Mouse (Mus musculus): ENCODE measurements around the gene Ddit4. TPM values are rescaled to one million over a fixed set of nuclear protein-coding genes. Genes with fewer than 3 reads are reported as not detected.

Gene Ddit4
- polyA plus RNA-seq, 1 experiment from 2014 or later: 51.6 TPM

GRCm38 (mm10) chr10:59909357-59909847 lies 42.2 kb downstream of the Ddit4 start:
- H3K27ac ChIP-seq (replicated peaks): peak overlapping the region; percentile 56
- peaks cover 14% of the 10 kb centered on the region for H3K27me3 ChIP-seq
- H3K4me2 ChIP-seq (replicated peaks): 0 out of 2 replicates have a peak overlapping the region, but pooled peaks have one; percentile 24
- no peaks in the 10 kb centered on the region for H3K36me3 ChIP-seq
- H3K9ac ChIP-seq (replicated peaks): no peak overlapping the region
- no peak overlapping the region for H3K4me3 ChIP-seq
- H3K9me3 ChIP-seq: no peaks in the 10 kb centered on the region
- H3K4me1 ChIP-seq: peaks cover 39% of the 10 kb centered on the region
- 11% methylated on average over 14 of the region's 14 CpGs for WGBS
- ATAC-seq (ENCODE audit: low FRiP score, low read depth): no peak

- WGBS: 49% methylated on average over 7 of the region's 7 CpGs
- Histone ChIP-seq H3K4me3 (no peak overlapping the region), H3K4me2 (replicated peaks) (no peak overlapping the region), H3K36me3 (no peaks in the 10 kb centered on the region), H3K27me3 (peaks cover 14% of the 10 kb centered on the region), H3K9ac (replicated peaks) (no peak overlapping the region), H3K9me3 (no peaks in the 10 kb centered on the region), H3K27ac (replicated peaks) (peak overlapping the region; percentile 56; the same call in 1 of the 2 replicates), H3K4me1 (peaks cover 39% of the 10 kb centered on the region)
- no peak for ATAC-seq (ENCODE audit: low FRiP score, low read depth)
Observed at GRCm38 (mm10) chr10:59908776-59909315, 42.8 kb downstream of the Ddit4 start.

GRCm38 (mm10) chr10:59907695-59908299 lies 43.8 kb downstream of the Ddit4 start:
- Histone ChIP-seq H3K36me3 (no peaks in the 10 kb centered on the region), H3K4me3 (no peak overlapping the region), H3K9ac (replicated peaks) (no peak overlapping the region), H3K4me2 (replicated peaks) (no peak overlapping the region), H3K4me1 (peaks cover 48% of the 10 kb centered on the region), H3K9me3 (no peaks in the 10 kb centered on the region), H3K27ac (replicated peaks) (0 out of 2 replicates have a peak overlapping the region, but pooled peaks have one; percentile 39), H3K27me3 (peaks cover 14% of the 10 kb centered on the region)
- ATAC-seq (ENCODE audit: low FRiP score, low read depth): peak; percentile 9; the same call in 1 of the 2 replicates
- WGBS: 43% methylated on average over 7 of the region's 7 CpGs

GRCm38 (mm10) chr10:59907080-59907609 lies 44.5 kb downstream of the Ddit4 start:
- no peak overlapping the region for H3K27ac ChIP-seq (replicated peaks)
- H3K4me1 ChIP-seq: peaks cover 55% of the 10 kb centered on the region
- no peak overlapping the region for H3K4me3 ChIP-seq
- peaks cover 8% of the 10 kb centered on the region for H3K27me3 ChIP-seq
- no peak overlapping the region for H3K9ac ChIP-seq (replicated peaks)
- H3K36me3 ChIP-seq: no peaks in the 10 kb centered on the region
- no peak for ATAC-seq (ENCODE audit: low FRiP score, low read depth)
- WGBS: 57% methylated on average over 3 of the region's 3 CpGs
- H3K9me3 ChIP-seq: no peaks in the 10 kb centered on the region
- no peak overlapping the region for H3K4me2 ChIP-seq (replicated peaks)

- Histone ChIP-seq H3K36me3 (no peaks in the 10 kb centered on the region), H3K4me3 (no peak overlapping the region), H3K4me2 (replicated peaks) (no peak overlapping the region), H3K4me1 (peaks cover 61% of the 10 kb centered on the region), H3K27me3 (no peaks in the 10 kb centered on the region; the same call in 1 of the 2 replicates), H3K9me3 (no peaks in the 10 kb centered on the region), H3K27ac (replicated peaks) (peak overlapping the region; percentile 49), H3K9ac (replicated peaks) (0 out of 2 replicates have a peak overlapping the region, but pooled peaks have one; percentile 2)
- ATAC-seq (ENCODE audit: low FRiP score, low read depth): no peak
- 50% methylated on average over 7 of the region's 7 CpGs for WGBS
Observed at GRCm38 (mm10) chr10:59903170-59903569, 48.5 kb downstream of the Ddit4 start.

- 76% methylated on average over 8 of the region's 8 CpGs for WGBS
- Histone ChIP-seq H3K4me2 (replicated peaks) (no peak overlapping the region), H3K36me3 (no peaks in the 10 kb centered on the region), H3K4me1 (peaks cover 61% of the 10 kb centered on the region), H3K9ac (replicated peaks) (no peak overlapping the region), H3K27me3 (no peaks in the 10 kb centered on the region), H3K4me3 (no peak overlapping the region), H3K27ac (replicated peaks) (peak overlapping the region; percentile 49; the same call in 1 of the 2 replicates), H3K9me3 (no peaks in the 10 kb centered on the region)
- ATAC-seq (ENCODE audit: low FRiP score, low read depth): no peak
Observed at GRCm38 (mm10) chr10:59902606-59902990, 49.0 kb downstream of the Ddit4 start.

- no peaks in the 10 kb centered on the region for H3K27me3 ChIP-seq
- H3K4me1 ChIP-seq: peaks cover 61% of the 10 kb centered on the region
- WGBS: 76% methylated on average over 8 of the region's 8 CpGs
- no peak overlapping the region for H3K4me2 ChIP-seq (replicated peaks)
- H3K27ac ChIP-seq (replicated peaks): peak overlapping the region; percentile 4; the same call in 1 of the 2 replicates
- no peak for ATAC-seq (ENCODE audit: low FRiP score, low read depth)
- no peaks in the 10 kb centered on the region for H3K9me3 ChIP-seq
- no peak overlapping the region for H3K9ac ChIP-seq (replicated peaks)
- no peak overlapping the region for H3K4me3 ChIP-seq
- H3K36me3 ChIP-seq: no peaks in the 10 kb centered on the region
Observed at GRCm38 (mm10) chr10:59901986-59902605, 49.5 kb downstream of the Ddit4 start.

GRCm38 (mm10) chr10:59901463-59901862 lies 50.2 kb downstream of the Ddit4 start:
- peaks cover 65% of the 10 kb centered on the region for H3K4me1 ChIP-seq
- no peak overlapping the region for H3K4me3 ChIP-seq
- H3K36me3 ChIP-seq: peaks cover 3% of the 10 kb centered on the region; the same call in 1 of the 2 replicates
- H3K9ac ChIP-seq (replicated peaks): no peak overlapping the region; the same call in 1 of the 2 replicates
- H3K27ac ChIP-seq (replicated peaks): peak overlapping the region; percentile 99; the same call in 1 of the 2 replicates
- 90% methylated on average over 1 of the region's 1 CpGs for WGBS
- ATAC-seq (ENCODE audit: low FRiP score, low read depth): no peak
- H3K4me2 ChIP-seq (replicated peaks): no peak overlapping the region
- H3K9me3 ChIP-seq: no peaks in the 10 kb centered on the region
- H3K27me3 ChIP-seq: no peaks in the 10 kb centered on the region

- no peaks in the 10 kb centered on the region for H3K27me3 ChIP-seq
- 62% methylated on average over 4 of the region's 4 CpGs for WGBS
- H3K9ac ChIP-seq (replicated peaks): no peak overlapping the region
- H3K4me3 ChIP-seq: no peak overlapping the region
- no peak for ATAC-seq (ENCODE audit: low FRiP score, low read depth)
- H3K36me3 ChIP-seq: peaks cover 8% of the 10 kb centered on the region
- peaks cover 70% of the 10 kb centered on the region for H3K4me1 ChIP-seq
- H3K27ac ChIP-seq (replicated peaks): peak overlapping the region; percentile 99
- H3K9me3 ChIP-seq: no peaks in the 10 kb centered on the region
- H3K4me2 ChIP-seq (replicated peaks): no peak overlapping the region
Observed at GRCm38 (mm10) chr10:59900939-59901338, 50.7 kb downstream of the Ddit4 start.

- Histone ChIP-seq H3K36me3 (peaks cover 16% of the 10 kb centered on the region), H3K9me3 (no peaks in the 10 kb centered on the region), H3K27me3 (no peaks in the 10 kb centered on the region), H3K4me3 (no peak overlapping the region), H3K4me1 (peaks cover 72% of the 10 kb centered on the region), H3K9ac (replicated peaks) (peak overlapping the region; percentile 44; the same call in 1 of the 2 replicates), H3K4me2 (replicated peaks) (peak overlapping the region; percentile 35; the same call in 1 of the 2 replicates), H3K27ac (replicated peaks) (peak overlapping the region; percentile 99)
- no peak; the same call in 1 of the 2 replicates for ATAC-seq (ENCODE audit: low FRiP score, low read depth)
- 45% methylated on average over 4 of the region's 4 CpGs for WGBS
Observed at GRCm38 (mm10) chr10:59900174-59900435, 51.5 kb downstream of the Ddit4 start.

Measured in midbrain, embryonic 12.5 days (tissue).